Mouse (Mus musculus) Patski (cell line): ENCODE measurements around the gene C1ql4. TPM values are rescaled to one million over a fixed set of nuclear protein-coding genes. Genes with fewer than 3 reads are reported as not detected.
A peak's percentile ranks its signal among the peaks of the same experiment; 100 is the strongest.
"Not testable (repeated sequence)": the region's sequence is repeated elsewhere in the genome, so short reads cannot be mapped to it uniquely, and the experiment has no call there.

Source experiments
- ATAC-seq: fragments of 100-300 bp; one replicate; pipeline ENCODE4 v1.8.0; 2021
- CTCF ChIA-PET: fragments of 350-600 bp; sonication (Branson Sonifier 250); formaldehyde crosslinking; loops from one replicate; lab custom pipeline; 2022; ENCODE audit warnings: inconsistent platforms; lab: Charles Lee
- POLR2A ChIA-PET: fragments of 350-600 bp; sonication (Branson Sonifier 250); formaldehyde crosslinking; loops from one replicate; lab custom pipeline; 2022; ENCODE audit warnings: antibody characterized with exemption, inconsistent platforms; lab: Charles Lee
- DNase-seq: peaks from one replicate; pipeline ENCODE4 v3.0.0-alpha.2; 2011; ENCODE audit warnings: low read depth, low spot score
- H3K27me3 ChIP-seq: fragments of 371-371 bp; one replicate; pipeline ENCODE4 v1.5.1; 2021
- CTCF ChIP-seq: fragments of 100-300 bp; IDR thresholded peaks from one replicate; pipeline ENCODE4 v1.5.1; 2021
- in situ Hi-C: fragments of 300-500 bp; cut with MboI; formaldehyde crosslinking; loops from 3 replicates; pipeline ENCODE4 v1.11.1; 2018; ENCODE audit warnings: low pct_unique_long_range_greater_than_20kb, mixed read lengths
- polyA plus RNA-seq: library from polyadenylated mRNA; unstranded; gene quantifications from one replicate; pipeline ENCODE4 v1.2.3, GENCODE M21; 2021

The C1ql4 gene
- polyA plus RNA-seq, 1 experiment from 2014 or later = 0.24 TPM

- H3K27me3 ChIP-seq = no peaks in the 10 kb centered on the region
- CTCF ChIA-PET = interaction anchor here (1.1 kb wide), 1 partner anchor 10 kb away, joined by 3 read pairs; no protein-coding TSS in a partner anchor
- ATAC-seq = no peak
- POLR2A ChIA-PET = no interaction called here
- DNase-seq = no peak
- no peak for TF ChIP-seq CTCF
- in situ Hi-C loops = no loop called here
Observed at GRCm38 (mm10) chr15:99078181-99078910, 9.3 kb downstream of the C1ql4 start.

- DNase-seq, H3K27me3 ChIP-seq, in situ Hi-C loops, ATAC-seq: not testable (repeated sequence)
- ChIA-PET CTCF (interaction anchor here (1.1 kb wide), 1 partner anchor 10 kb away, joined by 3 read pairs; no protein-coding TSS in a partner anchor), POLR2A (interaction anchor here (0.6 kb wide), 1 partner anchor 29 kb away, joined by 4 read pairs; no protein-coding TSS in a partner anchor)
Observed at GRCm38 (mm10) chr15:99076011-99076410, 11.6 kb downstream of the C1ql4 start.

GRCm38 (mm10) chr15:99074600-99075333 is 12.8 kb downstream of the C1ql4 start:
- ChIA-PET CTCF (interaction anchor here (1.1 to 2.1 kb wide), 6 partner anchors 10 to 51 kb away, joined by 3 to 8 read pairs (median 5); no protein-coding TSS in a partner anchor), POLR2A (interaction anchor here (0.9 to 1.8 kb wide), 5 partner anchors 13 to 45 kb away, joined by 3 to 4 read pairs (median 3); partner anchors contain the start of genes C1ql4 and Tuba1c)
- no peaks in the 10 kb centered on the region for H3K27me3 ChIP-seq
- DNase-seq = peak; percentile 92
- TF ChIP-seq CTCF = no peak
- ATAC-seq = peak; percentile 95
- in situ Hi-C loops = no loop called here

GRCm38 (mm10) chr15:99074019-99074599 is 13.5 kb downstream of the C1ql4 start, which contains the start of gene Troap:
Gene Troap (plus strand): TSS chr15:99074575.
- TF ChIP-seq CTCF = no peak
- ChIA-PET POLR2A (interaction anchor here (0.6 to 1.8 kb wide), 5 partner anchors 14 to 108 kb away, joined by 3 to 4 read pairs (median 3); partner anchors contain the start of gene C1ql4), CTCF (interaction anchor here (1.1 to 2.1 kb wide), 6 partner anchors 11 to 50 kb away, joined by 3 to 8 read pairs (median 5); no protein-coding TSS in a partner anchor)
- H3K27me3 ChIP-seq = no peaks in the 10 kb centered on the region
- DNase-seq = no peak
- no peak for ATAC-seq
- in situ Hi-C loops = no loop called here

GRCm38 (mm10) chr15:99071988-99072387 is 15.6 kb downstream of the C1ql4 start:
- DNase-seq (no peak), ATAC-seq (no peak)
- ChIA-PET CTCF (interaction anchor here (1.2 kb wide), 1 partner anchor 14 kb away, joined by 3 read pairs; no protein-coding TSS in a partner anchor), POLR2A (no interaction called here)
- H3K27me3 ChIP-seq = no peaks in the 10 kb centered on the region
- no peak for TF ChIP-seq CTCF
- in situ Hi-C loops = no loop called here

GRCm38 (mm10) chr15:99065557-99066165 is 22.0 kb downstream of the C1ql4 start:
- in situ Hi-C loops = no loop called here
- H3K27me3 ChIP-seq = peaks cover 3% of the 10 kb centered on the region
- ATAC-seq (no peak), DNase-seq (no peak)
- no peak for TF ChIP-seq CTCF
- ChIA-PET POLR2A (no interaction called here), CTCF (interaction anchor here (1.1 kb wide), 1 partner anchor 17 kb away, joined by 3 read pairs; no protein-coding TSS in a partner anchor)

GRCm38 (mm10) chr15:99056332-99056731 is 31.3 kb downstream of the C1ql4 start:
- in situ Hi-C loops = no loop called here
- no peaks in the 10 kb centered on the region for H3K27me3 ChIP-seq
- ChIA-PET CTCF (interaction anchor here (0.6 to 1.6 kb wide), 5 partner anchors 13 to 57 kb away, joined by 3 to 7 read pairs (median 4); no protein-coding TSS in a partner anchor), POLR2A (interaction anchor here (1.4 kb wide), 1 partner anchor 18 kb away, joined by 3 read pairs; the partner anchor contains the start of gene Troap)
- no peak for ATAC-seq
- no peak for TF ChIP-seq CTCF
- DNase-seq = no peak

- CTCF ChIA-PET = interaction anchor here (1.3 to 1.6 kb wide), 4 partner anchors 29 to 43 kb away, joined by 3 to 7 read pairs (median 4); no protein-coding TSS in a partner anchor
- TF ChIP-seq CTCF = no peak
- H3K27me3 ChIP-seq = no peaks in the 10 kb centered on the region
- ATAC-seq = no peak
- DNase-seq = no peak
- in situ Hi-C loops = no loop called here
- POLR2A ChIA-PET = interaction anchor here (0.6 to 1.4 kb wide), 2 partner anchors 19 to 229 kb away, joined by 3 read pairs; partner anchors contain the start of gene Troap
Observed at GRCm38 (mm10) chr15:99055511-99055961, 32.1 kb downstream of the C1ql4 start.

- in situ Hi-C loops = no loop called here
- ATAC-seq (no peak), DNase-seq (no peak)
- CTCF ChIA-PET = interaction anchor here (1.4 to 1.5 kb wide), 2 partner anchors 31 to 44 kb away, joined by 3 read pairs; no protein-coding TSS in a partner anchor
- no peaks in the 10 kb centered on the region for H3K27me3 ChIP-seq
- no peak for TF ChIP-seq CTCF
- POLR2A ChIA-PET = interaction anchor here (0.5 to 0.6 kb wide), 2 partner anchors 14 to 230 kb away, joined by 3 read pairs; no protein-coding TSS in a partner anchor
Observed at GRCm38 (mm10) chr15:99055040-99055439, 32.6 kb downstream of the C1ql4 start, which contains the start of gene Prph. Gene Prph (plus strand): TSS chr15:99055174.
